Mouse (Mus musculus) testis, postnatal 10 days (tissue): ENCODE measurements around the gene Arhgap17.
A peak's percentile ranks its signal among the peaks of the same experiment; 100 is the strongest.

Experiments
- DNase-seq: peaks from one replicate; pipeline ENCODE4 v3.0.0; 2021; ENCODE audit warnings: low spot score

Gene Arhgap17

DNA sequence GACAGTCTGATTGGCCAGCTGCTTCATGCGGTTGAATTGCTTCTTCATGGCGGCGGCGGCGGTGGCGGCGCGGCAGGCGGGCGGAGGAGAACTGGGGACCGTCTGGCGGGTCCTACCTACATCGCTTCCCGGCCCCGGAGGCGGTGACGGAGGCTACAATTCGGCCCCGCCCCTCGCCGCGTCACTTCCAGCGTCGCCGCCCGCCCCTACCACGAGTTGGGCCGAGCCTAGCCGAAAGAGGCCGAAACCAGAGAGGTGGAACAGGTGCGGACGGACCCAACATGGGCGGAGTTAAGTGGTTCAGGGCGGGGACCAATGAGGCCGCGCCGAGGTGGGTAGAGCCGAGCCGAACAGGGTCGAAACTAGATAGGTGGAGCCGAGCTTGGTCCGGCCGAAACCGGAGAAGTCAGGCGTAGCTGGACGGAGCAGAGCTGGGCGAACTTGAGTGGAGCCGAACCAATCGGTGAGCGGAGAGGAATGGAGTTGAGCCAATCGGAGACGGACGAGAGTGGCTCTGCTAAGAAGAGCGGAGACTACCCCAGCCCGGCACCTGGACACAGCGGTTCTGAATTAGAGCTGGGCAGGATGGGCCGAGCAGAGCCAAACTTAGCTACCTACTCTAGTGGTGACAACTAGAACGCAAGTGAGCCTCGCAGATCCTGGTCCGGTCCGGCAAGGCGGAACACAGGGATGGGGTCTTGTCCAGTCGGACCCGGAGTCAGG, at the start of gene Arhgap17, which contains the start of gene Lcmt1:
Gene Arhgap17, minus strand, starts transcription at position 157 of the 723 bp plus-strand sequence.
Gene Lcmt1, plus strand, starts transcription at position 26 of the 723 bp plus-strand sequence.
- peak; percentile 99 for DNase-seq

DNA sequence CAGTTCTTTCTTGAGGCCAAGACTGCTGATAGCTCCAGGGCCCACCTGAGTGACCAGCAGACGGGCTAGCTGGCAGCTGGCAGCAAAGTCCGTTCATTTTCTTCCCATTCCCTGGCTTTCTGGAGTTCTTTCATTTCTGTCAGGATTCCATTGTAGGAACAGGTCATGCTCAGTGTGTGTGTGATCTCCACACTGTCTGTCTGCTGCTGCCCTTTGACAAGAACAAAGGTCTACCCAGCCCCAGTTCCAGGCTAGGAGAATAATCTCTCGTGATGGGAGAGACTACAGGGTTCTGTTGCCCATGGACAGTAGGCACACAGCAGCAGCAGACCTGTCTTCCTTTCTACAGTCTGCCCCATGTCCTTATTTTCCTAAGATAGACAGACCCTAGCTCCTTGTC, 47.9 kb upstream of the Arhgap17 start:
- DNase-seq, result no peak

DNA sequence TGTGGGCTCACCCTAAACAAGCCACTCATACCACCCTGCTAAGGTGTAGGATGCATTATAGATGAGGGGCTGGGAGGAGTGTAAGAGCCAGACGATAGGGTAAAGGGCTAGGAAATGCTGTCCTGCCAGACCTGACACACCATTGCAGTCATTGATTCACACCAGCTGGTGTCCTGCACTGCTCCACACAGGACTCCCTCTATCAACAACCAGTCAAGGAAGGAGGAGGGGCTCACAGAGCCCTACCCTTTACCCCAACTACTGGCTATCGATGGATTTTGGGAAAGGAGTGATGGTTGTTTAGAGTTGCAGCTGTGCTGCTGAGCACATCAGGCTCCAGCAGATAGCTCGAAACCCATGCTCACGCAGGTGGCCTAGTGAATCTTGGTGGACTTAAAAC, 47.1 kb upstream of the Arhgap17 start:
- DNase-seq, result no peak

DNA sequence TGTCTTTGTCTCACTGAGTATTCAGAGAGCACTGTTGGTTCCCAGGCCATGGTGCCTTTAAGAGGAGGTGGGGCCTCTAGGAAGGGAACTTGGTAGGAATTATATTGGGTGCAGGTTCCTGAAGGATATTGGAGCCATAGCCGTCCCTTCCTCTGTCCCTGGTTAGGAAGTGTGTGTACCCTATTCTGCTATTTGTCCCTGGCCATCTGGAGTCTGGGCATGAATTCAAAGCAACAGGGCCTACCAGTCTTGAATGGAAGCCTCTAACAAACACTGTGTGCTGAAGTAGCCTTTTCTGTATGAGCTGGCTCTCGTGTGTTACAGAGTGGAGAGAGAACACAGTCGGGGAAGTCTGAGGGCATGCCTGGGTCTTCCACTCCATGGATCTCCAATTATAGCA, 42.4 kb upstream of the Arhgap17 start:
- DNase-seq, result no peak

DNA sequence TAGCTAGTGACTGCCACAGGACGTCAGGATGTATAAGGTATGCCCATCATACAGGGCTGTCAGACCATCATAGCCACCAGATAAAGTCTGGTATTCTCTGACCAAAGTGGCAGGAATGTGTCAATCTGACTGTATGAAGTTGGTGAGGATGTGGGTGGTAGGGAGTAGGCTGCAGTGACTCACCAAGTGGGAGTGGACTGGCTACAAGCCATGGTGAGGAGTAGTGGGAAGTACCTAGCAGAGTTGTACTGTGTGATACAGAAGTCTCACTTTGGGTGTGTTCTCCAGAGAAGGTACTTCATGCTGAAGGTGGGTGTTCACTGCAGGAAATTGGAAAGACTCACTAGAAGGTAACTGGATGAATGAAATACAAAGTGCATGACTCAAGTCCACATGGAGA, 41.4 kb upstream of the Arhgap17 start:
- DNase-seq, result no peak

DNA sequence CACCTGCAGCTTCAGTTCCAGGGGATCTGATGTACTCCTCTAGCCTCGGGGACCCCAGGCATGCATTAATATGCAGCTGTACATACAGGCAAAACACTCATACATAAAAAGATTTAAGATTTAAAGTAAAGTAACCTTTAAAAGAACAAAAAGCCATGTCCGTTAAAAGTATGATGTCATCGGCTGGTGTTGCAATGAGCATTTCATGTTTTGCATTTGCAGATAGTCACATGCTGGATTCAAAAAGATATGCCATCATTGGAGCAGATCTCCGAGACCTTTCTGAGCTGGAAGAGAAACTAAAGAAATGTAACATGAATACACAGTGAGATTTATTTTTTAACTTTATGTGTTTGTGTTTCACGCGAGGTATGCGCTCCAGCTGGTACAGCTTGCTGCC, 40.8 kb upstream of the Arhgap17 start:
- no peak for DNase-seq

DNA sequence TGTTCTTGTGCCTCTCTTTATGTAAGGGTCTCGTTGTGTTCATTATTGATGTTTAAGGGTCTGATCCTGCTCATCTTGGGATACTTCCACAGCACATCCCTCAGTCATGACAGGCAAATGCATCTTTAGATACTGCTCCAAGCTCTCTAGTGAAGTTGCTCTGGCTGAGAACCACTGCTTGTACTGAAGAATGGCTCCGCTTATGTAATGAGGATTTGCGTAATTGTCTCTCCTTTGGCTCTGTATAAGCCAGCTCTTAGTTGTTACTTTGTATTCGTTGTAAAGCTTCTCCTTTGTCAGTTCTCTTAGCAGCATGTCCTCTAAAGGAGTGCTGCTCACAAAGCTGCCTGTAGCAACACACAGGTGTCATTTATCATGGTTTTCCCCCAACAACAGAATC, 37.3 kb upstream of the Arhgap17 start:
- no peak for DNase-seq

DNA sequence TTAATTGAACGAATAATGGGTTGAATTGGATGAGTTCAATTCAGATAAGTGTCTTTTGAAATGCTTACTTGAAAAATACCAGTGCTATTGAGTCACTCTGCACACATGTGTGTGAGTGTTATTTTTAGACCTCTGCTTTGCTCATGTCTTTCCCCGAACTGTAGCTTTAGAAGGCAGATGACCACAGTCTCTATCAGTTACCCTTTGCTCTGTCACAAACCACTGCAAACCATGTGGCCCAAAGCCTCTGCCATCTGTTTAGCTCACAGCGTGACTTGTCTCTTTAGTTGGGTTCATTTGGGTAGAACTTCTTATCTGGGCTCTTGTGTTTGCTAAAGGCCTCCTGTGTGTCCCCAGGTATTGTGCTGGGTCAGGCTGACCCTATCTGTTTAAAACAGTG, 35.9 kb upstream of the Arhgap17 start:
- DNase-seq, result no peak

DNA sequence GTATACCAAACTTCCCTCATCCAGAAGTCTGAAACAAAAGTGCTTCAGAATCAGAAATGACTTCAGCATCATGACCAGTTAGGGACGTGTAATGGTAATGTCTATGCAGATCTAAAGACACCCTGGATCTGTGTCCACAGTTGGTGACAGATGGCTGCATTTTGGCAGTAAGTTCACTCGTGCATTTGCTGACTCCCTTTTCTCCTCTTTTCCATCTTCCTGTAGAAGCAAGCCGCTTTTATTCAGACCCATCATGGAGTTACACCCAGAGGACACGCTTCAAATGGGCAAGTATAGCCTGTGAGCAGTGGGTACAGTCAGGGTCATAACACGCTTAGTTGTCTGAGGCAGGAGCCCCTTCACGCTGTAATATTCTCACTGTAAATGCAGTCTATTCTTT, 34.5 kb upstream of the Arhgap17 start:
- DNase-seq, result no peak

DNA sequence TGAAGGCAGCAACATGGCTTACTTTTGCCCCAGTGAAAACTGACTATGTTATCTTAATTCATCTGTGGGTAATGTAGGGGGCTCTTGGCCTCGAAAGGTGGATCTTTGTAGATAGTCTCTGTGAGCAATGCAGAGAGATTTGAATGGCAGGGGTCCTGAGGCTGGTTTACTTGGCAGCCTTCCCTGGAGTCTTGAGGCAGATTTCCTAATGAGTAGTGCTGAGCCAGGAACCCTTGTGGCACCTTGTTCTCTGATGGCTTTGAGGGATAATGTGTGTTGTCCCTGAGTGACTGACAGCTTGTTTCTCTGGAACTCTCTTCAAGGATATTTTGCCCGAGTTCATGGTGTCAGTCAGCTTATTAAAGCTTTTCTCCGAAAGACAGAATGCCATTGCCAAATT, 31.4 kb upstream of the Arhgap17 start:
- no peak for DNase-seq

DNA sequence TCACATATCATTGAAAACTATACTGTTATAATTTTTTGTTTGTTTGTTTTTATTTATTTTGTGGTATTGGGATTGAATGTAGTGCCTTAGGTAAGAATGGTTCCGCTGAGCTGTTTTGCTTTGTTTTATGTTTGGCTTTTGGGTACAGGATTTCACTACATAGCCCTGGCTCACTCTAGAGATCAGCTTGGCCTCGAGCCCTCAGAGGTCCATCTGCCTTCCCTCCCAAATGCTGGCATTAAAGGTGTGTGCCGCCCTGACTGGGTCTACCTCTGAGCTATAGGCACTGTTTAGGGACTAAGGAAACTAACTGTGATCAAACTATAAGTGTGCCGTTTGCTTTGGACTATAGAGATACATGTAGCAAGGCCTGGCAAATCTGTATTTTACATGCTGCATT, 29.6 kb upstream of the Arhgap17 start:
- DNase-seq, result no peak

DNA sequence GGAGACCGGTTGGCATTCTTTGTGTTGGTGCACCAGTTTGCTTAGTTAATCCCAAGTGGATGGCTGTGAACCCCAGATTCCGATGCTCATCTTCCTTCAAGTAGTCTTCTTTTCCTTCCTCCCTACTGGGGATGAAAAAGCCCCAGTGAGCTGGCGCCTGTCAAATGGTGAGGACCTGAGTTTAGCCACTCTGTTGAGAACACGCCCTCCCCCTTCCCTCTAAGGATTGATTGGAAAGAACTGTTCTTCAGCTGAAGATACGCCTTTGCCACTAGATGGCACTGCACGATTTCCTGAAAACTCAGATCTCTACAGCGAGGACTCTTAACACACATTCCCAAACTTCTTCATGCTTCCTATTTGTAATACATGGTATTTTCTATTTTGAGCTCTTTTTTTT, 29.1 kb upstream of the Arhgap17 start:
- peak; percentile 63 for DNase-seq

DNA sequence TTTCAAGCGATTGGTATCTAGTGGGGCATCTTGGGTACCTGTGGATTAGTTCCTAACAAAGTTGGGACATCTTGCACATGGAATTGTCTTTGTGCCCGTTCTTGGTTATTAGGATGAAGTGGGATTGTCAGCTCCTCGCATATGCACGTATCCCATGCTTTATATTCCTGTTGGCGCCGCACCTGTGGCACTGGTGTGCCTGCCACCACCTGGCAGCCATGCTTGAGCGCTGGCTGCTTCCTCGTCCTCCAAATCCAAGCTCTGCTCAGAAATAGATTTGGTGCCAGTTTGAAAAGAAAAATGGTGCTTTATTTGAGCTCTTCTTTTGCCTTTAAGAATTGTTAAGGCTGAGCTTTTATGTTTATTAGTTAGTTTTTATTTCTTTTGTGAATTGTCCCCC, 28.2 kb upstream of the Arhgap17 start:
- no peak for DNase-seq

DNA sequence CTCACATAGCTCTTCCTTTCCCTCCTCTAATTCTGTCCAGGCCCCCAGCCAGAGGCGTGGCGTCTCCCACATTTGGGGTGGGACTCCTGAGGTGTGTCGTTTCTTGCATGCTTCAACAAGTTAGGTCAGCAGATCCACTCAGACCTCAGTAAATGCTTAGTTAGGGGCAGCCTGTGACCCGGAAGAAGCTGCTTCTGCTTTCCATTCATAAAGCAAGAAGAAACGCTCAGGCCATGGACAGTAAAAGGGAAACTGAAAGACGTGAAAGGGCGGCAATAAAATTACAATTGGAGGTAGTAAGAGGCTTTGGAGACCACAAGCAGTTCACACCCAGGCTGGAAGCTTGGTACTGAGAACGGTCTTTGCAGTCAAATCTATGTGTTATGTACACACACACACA, 27.7 kb upstream of the Arhgap17 start:
- no peak for DNase-seq

DNA sequence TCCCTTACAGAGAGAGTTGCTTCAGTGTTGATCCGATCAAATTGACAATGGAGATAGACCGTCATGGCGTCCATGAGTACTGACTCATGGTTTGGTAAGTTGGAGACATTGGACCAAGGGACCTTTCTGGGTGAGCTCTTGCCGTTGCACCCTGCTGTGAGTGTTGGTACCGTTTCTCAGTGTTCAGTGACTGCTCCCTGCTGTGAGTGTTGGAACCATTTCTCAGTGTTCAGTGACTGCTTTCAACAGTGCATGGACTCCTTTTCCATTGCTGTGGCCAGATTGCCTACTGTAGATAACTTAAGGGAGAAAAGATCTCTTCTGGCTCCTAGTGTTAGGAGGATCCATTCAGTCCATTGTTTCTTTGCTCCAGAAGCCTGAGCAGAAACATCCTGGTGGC, 27.2 kb upstream of the Arhgap17 start:
- no peak for DNase-seq

DNA sequence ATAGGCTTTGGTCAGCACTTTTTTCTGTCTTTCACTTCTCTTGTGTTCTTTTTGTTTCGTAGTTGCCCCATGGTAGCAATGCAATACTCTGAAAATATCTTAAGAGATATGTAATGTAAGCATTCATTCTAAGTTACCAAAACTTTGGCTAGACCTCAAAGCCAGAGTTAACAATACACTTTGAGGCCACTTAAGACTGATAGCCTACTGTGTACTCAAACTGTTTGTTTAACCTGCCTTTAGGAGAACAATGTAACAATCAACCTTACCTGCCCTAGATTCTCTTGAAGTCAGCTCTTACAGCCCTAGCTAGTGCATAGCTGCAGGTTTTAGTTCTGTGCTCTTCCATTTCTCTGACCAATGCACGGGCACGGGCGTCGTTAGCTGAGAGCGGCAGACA, 24.6 kb upstream of the Arhgap17 start:
- no peak for DNase-seq

DNA sequence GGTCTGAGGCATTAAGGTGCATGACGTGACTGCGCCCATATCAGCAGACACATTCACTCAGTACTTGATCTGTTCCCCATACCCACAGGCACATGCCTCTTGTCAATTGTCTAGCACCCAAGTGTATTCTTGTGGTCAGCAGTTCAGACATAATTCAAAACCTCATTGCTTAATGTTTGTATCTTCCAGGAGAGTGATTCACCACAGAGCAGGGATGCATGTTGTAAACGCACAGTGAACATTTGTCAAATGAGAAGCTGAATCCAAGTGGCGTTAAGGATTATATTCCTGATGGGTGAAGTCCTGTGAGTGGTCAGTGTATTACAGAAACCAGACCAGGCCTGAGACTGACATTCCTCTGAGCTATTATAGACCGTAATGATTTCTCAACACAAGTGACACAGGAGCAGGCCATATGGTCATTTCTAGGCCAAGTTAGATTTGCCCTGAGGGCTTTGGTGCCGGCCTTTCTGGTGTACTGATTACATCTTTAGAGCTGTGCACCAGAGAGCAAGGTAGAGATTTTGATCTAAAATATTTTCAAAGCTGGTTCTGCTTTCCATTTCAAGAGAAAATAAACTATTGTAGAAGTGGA, 20.1 kb upstream of the Arhgap17 start:
- no peak for DNase-seq

DNA sequence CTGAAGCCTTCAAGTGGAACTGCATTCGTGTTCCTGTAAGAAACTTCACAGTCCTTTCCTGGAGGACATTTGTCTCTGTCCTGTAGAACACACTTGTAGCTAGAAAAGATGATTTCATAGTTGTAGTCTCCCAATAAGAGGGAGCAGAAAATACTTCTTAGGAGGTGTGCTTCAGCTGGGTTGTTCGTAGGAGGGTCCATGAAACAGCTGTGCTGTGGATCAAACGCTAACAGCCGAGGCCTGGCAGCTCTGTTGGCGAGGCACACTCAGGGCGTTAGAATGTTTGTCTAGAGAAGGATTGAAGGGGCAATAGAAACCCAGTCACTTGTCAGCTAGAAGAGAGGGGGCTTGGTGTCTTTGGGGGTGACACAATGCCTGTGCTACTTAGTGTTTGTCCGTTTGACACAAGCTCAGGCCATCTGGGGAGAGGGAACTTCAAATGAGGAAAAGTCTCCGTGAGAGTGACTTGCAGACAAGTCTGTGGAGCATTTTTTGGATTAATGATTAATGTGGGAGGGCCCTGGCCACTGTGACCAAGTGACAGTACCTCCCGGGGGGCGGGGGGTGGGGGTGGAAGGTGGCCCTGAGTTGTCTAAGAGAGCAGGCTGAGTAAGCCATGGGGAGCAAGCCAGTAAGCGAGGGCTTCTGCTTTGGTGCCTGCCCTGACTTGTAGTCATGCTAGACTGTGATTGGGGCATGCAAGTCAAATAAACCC, 16.1 kb upstream of the Arhgap17 start:
- DNase-seq, result no peak

DNA sequence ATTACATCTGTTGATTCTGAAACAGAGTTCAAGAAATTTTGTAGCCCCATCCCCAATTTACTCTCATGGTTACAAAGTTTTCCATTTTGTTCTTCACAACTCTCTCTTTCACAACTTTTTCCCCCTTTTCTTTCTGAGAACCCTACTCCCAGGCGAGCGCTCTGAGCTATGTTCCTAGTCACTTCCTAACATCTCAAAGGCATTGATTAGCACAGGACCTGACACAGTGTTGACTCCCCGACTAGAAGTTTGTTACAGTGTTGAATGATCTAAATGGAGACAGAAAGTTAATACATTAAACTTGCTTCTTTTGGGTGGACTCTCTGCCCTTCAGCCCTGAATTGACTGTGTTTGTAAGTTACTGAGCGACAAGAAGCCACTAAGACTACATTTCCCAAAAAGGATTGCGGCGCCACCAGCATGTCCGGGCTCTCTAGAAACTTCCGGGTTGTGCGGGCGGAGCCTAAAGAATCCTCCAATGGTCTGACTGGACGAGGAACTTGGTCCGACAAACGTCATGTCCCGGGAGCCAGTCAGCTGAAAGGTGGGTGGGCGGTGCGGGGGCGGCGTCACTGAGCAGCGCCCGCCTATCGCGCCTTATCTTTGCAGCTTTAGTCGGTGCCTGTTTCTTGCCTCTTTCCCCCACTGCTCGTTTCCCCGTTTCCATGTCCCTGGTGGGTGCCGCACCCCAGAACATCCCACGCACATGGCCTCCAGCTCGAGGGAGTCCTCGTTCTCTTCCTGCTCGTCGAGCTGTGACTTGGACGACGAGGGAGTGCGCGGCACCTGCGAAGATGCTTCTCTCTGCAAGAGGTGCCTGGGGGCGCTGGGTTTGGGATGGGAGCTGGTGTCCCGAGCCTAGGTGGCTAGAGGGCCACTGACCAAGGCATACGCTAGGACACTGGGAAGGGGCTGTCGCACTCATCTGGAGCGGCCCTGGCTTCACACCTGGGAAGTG, 8.0 kb upstream of the Arhgap17 start:
- peak; percentile 93 for DNase-seq

DNA sequence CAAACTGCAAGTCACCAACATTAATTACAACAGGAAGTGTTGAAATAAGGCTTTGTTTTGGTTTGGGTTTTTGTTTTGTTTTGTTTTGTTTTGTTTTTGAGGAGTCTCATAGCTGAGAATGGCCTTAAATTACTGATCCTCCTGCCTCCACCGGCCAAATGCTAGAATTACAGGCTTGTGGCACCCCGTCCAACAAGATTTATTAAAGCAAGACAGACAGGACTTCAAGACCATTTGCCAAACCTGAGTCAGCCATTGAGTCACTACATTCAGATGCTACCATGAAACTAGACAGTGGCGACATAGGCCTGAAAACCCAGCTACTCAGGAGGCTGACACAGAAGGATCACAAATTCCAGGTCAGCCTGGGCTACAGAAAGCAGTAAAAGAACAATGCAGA, 1.8 kb upstream of the Arhgap17 start:
- DNase-seq, result no peak

DNA sequence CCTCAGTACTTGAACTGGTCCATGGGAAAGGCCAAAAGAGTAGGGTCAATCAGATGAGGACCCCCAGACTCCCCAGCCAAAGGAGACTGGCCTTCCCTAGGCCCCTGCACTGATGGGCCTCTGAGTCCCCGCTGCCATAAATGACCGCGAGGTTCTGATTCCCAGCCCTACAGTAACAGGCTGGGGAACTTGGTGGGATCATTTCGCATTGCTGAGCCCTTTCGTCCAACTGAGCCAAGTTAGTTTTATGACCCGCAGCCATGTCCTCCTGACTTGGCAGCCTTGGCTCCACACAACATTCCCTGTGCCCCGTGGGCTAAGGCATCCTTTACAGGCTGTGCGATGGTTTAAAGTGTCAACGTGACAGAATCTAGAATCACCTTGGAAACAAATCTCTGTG, 985 bp upstream of the Arhgap17 start:
- DNase-seq, result no peak
